Comparison of ENCODE assay signal across 12 mouse cellular contexts in the genomic region with DNA sequence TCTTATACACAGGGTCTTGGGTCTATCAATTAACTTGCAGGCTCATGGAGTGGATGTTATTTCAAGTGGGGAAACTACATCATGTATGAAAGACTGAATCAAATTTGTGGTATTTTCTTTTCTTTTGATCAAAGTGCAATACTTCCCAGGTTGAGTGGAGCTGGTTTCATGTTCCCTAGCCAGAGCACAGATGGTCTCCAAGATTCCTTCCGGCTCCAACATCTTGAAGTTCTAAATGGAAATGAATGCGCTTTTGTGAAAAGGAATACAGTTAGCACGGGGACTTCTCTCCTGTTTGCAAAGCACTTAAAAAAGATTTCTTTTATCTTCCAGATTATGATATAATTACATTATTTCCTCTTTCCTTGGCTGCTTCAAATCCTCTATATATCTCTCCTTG.
"Had no signal": no experiment of that assay in that cellular context is flagged by ENCODE, and none has a peak within 500 bp of the region (broad histone marks: within the 10 kb centered on the region; RNA-seq: fewer than 3 reads in every experiment).

No protein-coding gene starts in this region.

- H3K4me2 ChIP-seq: limb, embryonic 13.5 days; liver, embryonic 15.5 days; midbrain, embryonic 13.5 days; stomach, embryonic 15.5 days had no signal

- H3K4me3 ChIP-seq: limb, embryonic 13.5 days; liver, embryonic 15.5 days; midbrain, embryonic 13.5 days; stomach, embryonic 15.5 days had no signal

- H3K9me3 ChIP-seq: limb, embryonic 13.5 days; liver, embryonic 15.5 days; midbrain, embryonic 13.5 days; stomach, embryonic 15.5 days had no signal

- H3K4me1 ChIP-seq: limb, embryonic 13.5 days; liver, embryonic 15.5 days; midbrain, embryonic 13.5 days; stomach, embryonic 15.5 days had no signal

- H3K9ac ChIP-seq: limb, embryonic 13.5 days; liver, embryonic 15.5 days; midbrain, embryonic 13.5 days; stomach, embryonic 15.5 days had no signal

- H3K36me3 ChIP-seq: limb, embryonic 13.5 days; liver, embryonic 15.5 days; midbrain, embryonic 13.5 days; stomach, embryonic 15.5 days had no signal

- DNase-seq: kidney, adult 8-10 months; kidney, postnatal 25 days; left cerebral cortex, postnatal 4 days; lung, adult 2 months; lung, postnatal 36 days; thymus, postnatal 36 days had no signal

- ATAC-seq: intestine, postnatal 0 days; lung, postnatal 0 days; midbrain, embryonic 13.5 days had no signal

- H3K27ac ChIP-seq: limb, embryonic 13.5 days; liver, embryonic 15.5 days; midbrain, embryonic 13.5 days; stomach, embryonic 15.5 days had no signal

- H3K27me3 ChIP-seq: limb, embryonic 13.5 days; liver, embryonic 15.5 days; midbrain, embryonic 13.5 days; stomach, embryonic 15.5 days had no signal
